Mouse (Mus musculus) testis, adult 2 months (tissue): ENCODE results near the gene Atp6v0a4.

Experiments
- CTCF ChIP-seq: fragments of 200-500 bp; IDR thresholded peaks from 2 replicates; pipeline ENCODE4 v1.5.1; 2012; ENCODE audit warnings: low read depth, mild to moderate bottlenecking, inconsistent platforms, low read length, moderate library complexity; ENCODE audit not compliant: control insufficient read depth, insufficient read depth, insufficient replicate concordance
- POLR2A ChIP-seq: fragments of 200-500 bp; IDR thresholded peaks from 2 replicates; pipeline ENCODE4 v1.6.1; 2012; ENCODE audit warnings: low read depth, mild to moderate bottlenecking, inconsistent platforms, low read length, moderate library complexity; ENCODE audit not compliant: control insufficient read depth

- TF ChIP-seq POLR2A, result no peak
- no peak for TF ChIP-seq CTCF
These were observed 10.6 kb upstream of the Atp6v0a4 start for GRCm38 (mm10) chr6:38134806-38135559.
